Mouse (Mus musculus) heart, postnatal 0 days (tissue): Measurements from ENCODE around the gene Psmd11.
"Not testable (repeated sequence)": the region's sequence is repeated elsewhere in the genome, so short reads cannot be mapped to it uniquely, and the experiment has no call there.

Source experiments
- CTCF ChIP-seq: IDR thresholded peaks from 2 replicates; pipeline ENCODE4 v1.5.1; 2016; ENCODE audit warnings: antibody characterized with exemption, control low read depth, low read depth
- EP300 ChIP-seq: IDR thresholded peaks from 2 replicates; pipeline ENCODE4 v1.6.1; 2016; ENCODE audit warnings: antibody characterized with exemption, low read depth

GRCm38 (mm10) chr11:80463605-80464130 lies 35.3 kb downstream of the Psmd11 start:
- TF ChIP-seq CTCF, EP300: not testable (repeated sequence)
